Comparison of ENCODE assay signal across 11 mouse cellular contexts in genomic region chr4:109120735-109121134, GRCm38 (mm10).
"Had no signal": no experiment of that assay in that cellular context is flagged by ENCODE, and none has a peak within 500 bp of the region (broad histone marks: within the 10 kb centered on the region; RNA-seq: fewer than 3 reads in every experiment).

No protein-coding gene starts in this region.

- H3K4me2 ChIP-seq: limb, embryonic 15.5 days; liver, embryonic 15.5 days; lung, embryonic 14.5 days; neural tube, embryonic 12.5 days had no signal

- H3K27ac ChIP-seq: left cerebral cortex, adult 2 months; limb, embryonic 15.5 days; liver, embryonic 15.5 days; neural tube, embryonic 12.5 days; stomach, postnatal 0 days had no signal

- H3K27me3 ChIP-seq: limb, embryonic 15.5 days; liver, embryonic 15.5 days; neural tube, embryonic 12.5 days had no signal

- H3K36me3 ChIP-seq: limb, embryonic 15.5 days; liver, embryonic 15.5 days; neural tube, embryonic 12.5 days had no signal

- H3K9me3 ChIP-seq: limb, embryonic 15.5 days; liver, embryonic 15.5 days; neural tube, embryonic 12.5 days had no signal

- H3K9ac ChIP-seq: limb, embryonic 15.5 days; liver, embryonic 15.5 days; lung, embryonic 14.5 days; neural tube, embryonic 12.5 days had no signal

- H3K4me3 ChIP-seq: left cerebral cortex, adult 2 months; limb, embryonic 15.5 days; liver, embryonic 15.5 days; myocyte; neural tube, embryonic 12.5 days had no signal

- DNase-seq: kidney, postnatal 25 days; lung, embryonic 14.5 days; lung, postnatal 14 days; midbrain, embryonic 14.5 days; thymus, postnatal 4 days had no signal
